Mouse (Mus musculus): ENCODE measurements around the gene Lrrc4b. TPM values are rescaled to one million over a fixed set of nuclear protein-coding genes. Genes with fewer than 3 reads are reported as not detected.
A peak's percentile ranks its signal among the peaks of the same experiment; 100 is the strongest.

Lrrc4b gene
- polyA plus RNA-seq, 1 experiment = 0.22 TPM

- WGBS = 83% methylated on average over 14 of the region's 14 CpGs
- H3K36me3 ChIP-seq (ENCODE audit: control insufficient read depth, insufficient read depth, low read length) = no peaks in the 10 kb centered on the region
- no peak overlapping the region for H3K27ac ChIP-seq (ENCODE audit: insufficient read depth, low read length)
- H3K4me3 ChIP-seq (ENCODE audit: extremely low read depth, insufficient read depth, insufficient read length) = no peak overlapping the region
- TF ChIP-seq POLR2A (IDR thresholded peaks at IDR 0.05; ENCODE audit: low read depth, low read length) = no peak
- no peak for TF ChIP-seq CTCF (IDR thresholded peaks at IDR 0.05; ENCODE audit: extremely low read depth, insufficient read depth, insufficient read length, insufficient replicate concordance)
- H3K4me1 ChIP-seq (ENCODE audit: control insufficient read depth, insufficient read depth, insufficient read length) = no peaks in the 10 kb centered on the region
- DNase-seq (ENCODE audit: low read depth in 1 of 2, low spot score in 2 of 2) = no peak
- H3K27me3 ChIP-seq (ENCODE audit: control insufficient read depth, insufficient read depth, low read length) = no peaks in the 10 kb centered on the region
Observed at GRCm38 (mm10) chr7:44392341-44392740, 36.5 kb upstream of the Lrrc4b start.

GRCm38 (mm10) chr7:44393284-44393683 lies 35.5 kb upstream of the Lrrc4b start:
- 91% methylated on average over 17 of the region's 17 CpGs for WGBS
- H3K4me1 ChIP-seq (ENCODE audit: control insufficient read depth, insufficient read depth, insufficient read length) = no peaks in the 10 kb centered on the region
- H3K27ac ChIP-seq (ENCODE audit: insufficient read depth, low read length) = no peak overlapping the region
- TF ChIP-seq POLR2A (IDR thresholded peaks at IDR 0.05; ENCODE audit: low read depth, low read length) (no peak), CTCF (IDR thresholded peaks at IDR 0.05; ENCODE audit: extremely low read depth, insufficient read depth, insufficient read length, insufficient replicate concordance) (no peak)
- H3K36me3 ChIP-seq (ENCODE audit: control insufficient read depth, insufficient read depth, low read length) = no peaks in the 10 kb centered on the region
- no peaks in the 10 kb centered on the region for H3K27me3 ChIP-seq (ENCODE audit: control insufficient read depth, insufficient read depth, low read length)
- H3K4me3 ChIP-seq (ENCODE audit: extremely low read depth, insufficient read depth, insufficient read length) = no peak overlapping the region
- DNase-seq (ENCODE audit: low read depth in 1 of 2, low spot score in 2 of 2) = no peak

GRCm38 (mm10) chr7:44398570-44398969 lies 30.2 kb upstream of the Lrrc4b start:
- H3K4me3 ChIP-seq (ENCODE audit: extremely low read depth, insufficient read depth, insufficient read length) = no peak overlapping the region
- no peaks in the 10 kb centered on the region for H3K36me3 ChIP-seq (ENCODE audit: control insufficient read depth, insufficient read depth, low read length)
- no peaks in the 10 kb centered on the region for H3K4me1 ChIP-seq (ENCODE audit: control insufficient read depth, insufficient read depth, insufficient read length)
- TF ChIP-seq POLR2A (IDR thresholded peaks at IDR 0.05; ENCODE audit: low read depth, low read length) (no peak), CTCF (IDR thresholded peaks at IDR 0.05; ENCODE audit: extremely low read depth, insufficient read depth, insufficient read length, insufficient replicate concordance) (peak; percentile 56; the same call in 1 of the 2 replicates)
- H3K27ac ChIP-seq (ENCODE audit: insufficient read depth, low read length) = no peak overlapping the region
- DNase-seq (ENCODE audit: low read depth in 1 of 2, low spot score in 2 of 2) = peak; percentile 23 to 58
- 11% methylated on average over 3 of the region's 3 CpGs for WGBS
- 0 out of 2 replicates have a peak, but pooled peaks cover 1% of the 10 kb centered on the region for H3K27me3 ChIP-seq (ENCODE audit: control insufficient read depth, insufficient read depth, low read length)

- Histone ChIP-seq H3K4me3 (ENCODE audit: extremely low read depth, insufficient read depth, insufficient read length) (no peak overlapping the region), H3K27me3 (ENCODE audit: control insufficient read depth, insufficient read depth, low read length) (0 out of 2 replicates have a peak, but pooled peaks cover 1% of the 10 kb centered on the region), H3K4me1 (ENCODE audit: control insufficient read depth, insufficient read depth, insufficient read length) (no peaks in the 10 kb centered on the region; the same call in 1 of the 2 replicates), H3K27ac (ENCODE audit: insufficient read depth, low read length) (no peak overlapping the region), H3K36me3 (ENCODE audit: control insufficient read depth, insufficient read depth, low read length) (no peaks in the 10 kb centered on the region)
- TF ChIP-seq CTCF (IDR thresholded peaks at IDR 0.05; ENCODE audit: extremely low read depth, insufficient read depth, insufficient read length, insufficient replicate concordance) (no peak), POLR2A (IDR thresholded peaks at IDR 0.05; ENCODE audit: low read depth, low read length) (no peak)
- WGBS = 48% methylated on average over 6 of the region's 6 CpGs
- no peak for DNase-seq (ENCODE audit: low read depth in 1 of 2, low spot score in 2 of 2)
Observed at GRCm38 (mm10) chr7:44401673-44402072, 27.1 kb upstream of the Lrrc4b start.

GRCm38 (mm10) chr7:44405346-44406014 lies 23.3 kb upstream of the Lrrc4b start:
- DNase-seq (ENCODE audit: low read depth in 1 of 2, low spot score in 2 of 2) = peak; percentile 68 to 76
- H3K4me3 ChIP-seq (ENCODE audit: extremely low read depth, insufficient read depth, insufficient read length) = peak overlapping the region; percentile 49; the same call in 1 of the 2 replicates
- 0 out of 2 replicates have a peak, but pooled peaks cover 1% of the 10 kb centered on the region for H3K27me3 ChIP-seq (ENCODE audit: control insufficient read depth, insufficient read depth, low read length)
- H3K27ac ChIP-seq (ENCODE audit: insufficient read depth, low read length) = no peak overlapping the region
- TF ChIP-seq CTCF (IDR thresholded peaks at IDR 0.05; ENCODE audit: extremely low read depth, insufficient read depth, insufficient read length, insufficient replicate concordance) (no peak), POLR2A (IDR thresholded peaks at IDR 0.05; ENCODE audit: low read depth, low read length) (no peak)
- no peaks in the 10 kb centered on the region for H3K36me3 ChIP-seq (ENCODE audit: control insufficient read depth, insufficient read depth, low read length)
- WGBS = 4% methylated on average over 27 of the region's 27 CpGs
- no peaks in the 10 kb centered on the region; the same call in 1 of the 2 replicates for H3K4me1 ChIP-seq (ENCODE audit: control insufficient read depth, insufficient read depth, insufficient read length)

GRCm38 (mm10) chr7:44406015-44406355 lies 22.8 kb upstream of the Lrrc4b start:
- peak in 1 of 2 experiments; percentile 7 for DNase-seq (ENCODE audit: low read depth in 1 of 2, low spot score in 2 of 2)
- no peak overlapping the region for H3K27ac ChIP-seq (ENCODE audit: insufficient read depth, low read length)
- 0 out of 2 replicates have a peak, but pooled peaks cover 1% of the 10 kb centered on the region for H3K27me3 ChIP-seq (ENCODE audit: control insufficient read depth, insufficient read depth, low read length)
- no peaks in the 10 kb centered on the region; the same call in 1 of the 2 replicates for H3K4me1 ChIP-seq (ENCODE audit: control insufficient read depth, insufficient read depth, insufficient read length)
- H3K36me3 ChIP-seq (ENCODE audit: control insufficient read depth, insufficient read depth, low read length) = no peaks in the 10 kb centered on the region
- 11% methylated on average over 5 of the region's 5 CpGs for WGBS
- TF ChIP-seq CTCF (IDR thresholded peaks at IDR 0.05; ENCODE audit: extremely low read depth, insufficient read depth, insufficient read length, insufficient replicate concordance) (no peak), POLR2A (IDR thresholded peaks at IDR 0.05; ENCODE audit: low read depth, low read length) (no peak)
- no peak overlapping the region for H3K4me3 ChIP-seq (ENCODE audit: extremely low read depth, insufficient read depth, insufficient read length)

- Histone ChIP-seq H3K27ac (ENCODE audit: insufficient read depth, low read length) (no peak overlapping the region), H3K4me1 (ENCODE audit: control insufficient read depth, insufficient read depth, insufficient read length) (no peaks in the 10 kb centered on the region), H3K4me3 (ENCODE audit: extremely low read depth, insufficient read depth, insufficient read length) (no peak overlapping the region), H3K27me3 (ENCODE audit: control insufficient read depth, insufficient read depth, low read length) (no peaks in the 10 kb centered on the region), H3K36me3 (ENCODE audit: control insufficient read depth, insufficient read depth, low read length) (no peaks in the 10 kb centered on the region)
- TF ChIP-seq POLR2A (IDR thresholded peaks at IDR 0.05; ENCODE audit: low read depth, low read length) (no peak), CTCF (IDR thresholded peaks at IDR 0.05; ENCODE audit: extremely low read depth, insufficient read depth, insufficient read length, insufficient replicate concordance) (no peak)
- 92% methylated on average over 4 of the region's 4 CpGs for WGBS
- DNase-seq (ENCODE audit: low read depth in 1 of 2, low spot score in 2 of 2) = no peak
Observed at GRCm38 (mm10) chr7:44411144-44411543, 17.7 kb upstream of the Lrrc4b start.

Measured in spleen, adult 2 months (tissue).